Mouse (Mus musculus) mature B cell (primary cell): ENCODE results near the gene Gtpbp8.

Experiments
- in situ Hi-C: fragments of 300-500 bp; cut with MboI; formaldehyde crosslinking; loops from 2 replicates; pipeline ENCODE4 v1.14.3; 2019

The Gtpbp8 gene

GRCm38 (mm10) chr16:44690501-44690900 is 55.7 kb downstream of the Gtpbp8 start:
- in situ Hi-C loops: no loop called here

GRCm38 (mm10) chr16:44688507-44688906 is 57.7 kb downstream of the Gtpbp8 start:
- in situ Hi-C loops: no loop called here

DNA sequence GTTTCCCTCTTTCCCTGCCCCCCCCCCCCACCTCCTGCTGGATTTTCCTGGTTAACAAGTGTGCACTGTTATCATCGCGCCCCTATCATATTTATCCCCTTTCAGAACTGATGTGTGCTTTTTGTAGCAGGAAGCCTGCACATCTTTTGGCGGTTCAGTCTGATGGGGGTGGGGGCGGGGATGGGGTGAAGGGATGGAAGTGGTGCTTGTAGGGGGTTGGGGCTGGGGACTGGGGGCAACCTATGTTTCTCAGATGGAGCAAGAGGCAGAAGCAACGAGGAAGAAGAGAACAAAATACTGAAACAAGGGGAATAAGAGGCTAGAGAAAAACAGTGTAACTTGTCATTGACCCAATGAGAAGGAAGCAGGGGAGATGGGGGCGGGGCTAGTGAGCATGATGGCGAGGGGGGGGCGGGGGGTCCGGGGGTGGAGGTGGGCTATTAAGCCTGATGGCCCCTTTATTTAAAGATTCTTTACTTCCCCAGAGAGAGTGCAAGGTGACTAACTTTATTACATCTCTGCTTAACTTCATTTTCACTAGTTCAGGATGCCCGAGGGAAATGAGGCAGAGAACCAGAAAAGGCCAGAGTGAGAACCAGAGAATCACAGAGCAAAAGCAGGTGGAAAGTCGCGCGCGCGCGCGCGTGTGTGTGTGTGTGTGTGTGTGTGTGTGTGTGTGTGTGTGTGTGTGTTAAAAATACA is 58.3 kb downstream of the Gtpbp8 start:
- in situ Hi-C loops: no loop called here

DNA sequence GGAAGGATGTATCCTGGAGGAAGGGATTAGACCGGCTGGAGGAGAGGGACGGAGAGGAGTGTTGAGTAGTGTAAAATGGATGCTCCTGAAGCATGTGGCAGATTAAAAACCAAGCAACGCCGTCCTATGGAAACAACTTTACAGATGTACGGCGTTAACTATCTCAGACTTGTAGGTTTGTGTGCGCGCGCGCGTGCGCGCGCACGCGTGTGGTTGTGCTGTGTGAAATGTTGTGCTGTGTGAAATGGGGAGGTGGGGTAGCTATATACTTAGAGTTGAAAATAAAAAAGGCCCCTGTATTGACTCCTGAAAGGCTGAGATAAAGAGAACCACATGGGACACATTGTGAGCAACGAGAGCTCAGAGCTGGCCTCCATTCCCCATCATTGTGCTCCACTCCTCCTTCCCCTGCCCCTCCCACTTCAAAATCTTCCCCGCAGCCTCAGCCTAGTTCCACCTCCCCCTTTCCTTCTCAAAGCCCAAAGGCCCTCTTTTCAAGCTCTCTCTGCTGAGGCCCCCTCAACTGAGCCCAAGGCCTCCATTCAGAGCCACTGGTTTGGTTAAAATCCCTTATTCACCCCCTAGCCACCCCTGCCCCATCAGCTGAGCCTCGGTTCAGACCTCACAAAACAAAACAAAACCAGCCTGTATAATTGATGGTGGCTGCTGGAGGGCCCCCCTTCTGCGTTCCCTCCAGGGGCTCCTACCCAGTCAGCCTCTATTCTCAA is 59.0 kb downstream of the Gtpbp8 start:
- in situ Hi-C loops: no loop called here
